Mouse (Mus musculus) frontal cortex, adult 2 months (tissue): ENCODE results near the gene Emg1. TPM values are rescaled to one million over a fixed set of nuclear protein-coding genes. Genes with fewer than 3 reads are reported as not detected.
A peak's percentile ranks its signal among the peaks of the same experiment; 100 is the strongest.

Experiments used
- DNase-seq, 2 experiments: peaks; one replicate each; pipeline ENCODE4 v3.0.0; 2022; ENCODE audit warnings: low spot score in 1 of 2; ENCODE audit errors: extremely low spot score in 1 of 2
- polyA plus RNA-seq: library from polyadenylated mRNA; depleted of rRNA; stranded (reverse); fragments of >200 nt; gene quantifications from 2 replicates; pipeline ENCODE4 v1.2.3, GENCODE M21; 2012; rRNA removed

Gene Emg1
- polyA plus RNA-seq, result 62.4 and 68.0 TPM in 2 replicates

DNA sequence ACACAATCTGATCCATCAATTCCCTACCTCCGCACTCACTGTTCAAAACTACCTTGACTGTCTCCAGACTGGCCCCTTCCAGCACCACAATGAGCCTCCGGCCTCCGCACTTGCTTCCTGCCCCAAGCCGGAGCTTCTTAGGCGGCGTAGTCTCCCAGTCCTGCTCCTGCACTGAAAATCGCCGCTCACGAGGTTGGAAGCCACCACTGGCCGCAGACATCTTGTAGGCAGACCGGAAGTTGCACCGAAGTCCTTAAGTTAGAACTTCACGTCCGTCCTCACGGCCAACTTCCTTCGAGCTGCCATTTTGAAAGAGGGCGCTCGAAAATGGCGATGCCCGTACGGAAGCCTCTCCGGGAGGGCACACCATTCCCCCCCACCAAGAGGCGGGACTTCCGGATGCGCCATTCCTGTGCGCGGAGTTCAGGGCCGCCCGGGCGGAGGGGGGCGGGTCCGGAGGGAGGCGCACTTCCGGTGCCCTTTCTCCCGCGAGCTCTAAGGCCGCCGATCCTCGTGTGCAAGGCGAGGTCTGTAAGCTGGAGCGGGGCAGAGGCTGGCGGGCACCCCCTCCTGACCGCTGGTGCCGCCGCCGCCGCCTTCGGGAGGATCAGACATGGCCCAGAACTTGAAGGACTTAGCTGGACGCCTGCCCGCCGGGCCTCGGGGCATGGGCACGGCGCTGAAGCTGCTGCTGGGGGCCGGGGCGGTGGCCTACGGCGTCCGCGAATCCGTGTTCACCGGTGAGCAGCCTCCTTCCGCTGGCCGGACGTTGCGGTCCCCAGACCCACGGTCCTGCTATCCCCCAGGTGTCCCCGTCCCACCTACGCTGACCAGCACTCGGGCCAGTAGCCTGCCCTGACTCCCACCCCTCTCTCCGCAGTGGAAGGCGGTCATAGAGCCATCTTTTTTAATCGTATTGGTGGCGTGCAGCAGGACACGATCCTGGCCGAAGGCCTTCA is at the start of gene Emg1, which contains the start of gene Phb2:
Gene Emg1 (minus strand): TSS at position 355 of the 959 bp plus-strand sequence.
Gene Phb2 (plus strand): TSS at position 513 of the 959 bp plus-strand sequence.
- DNase-seq, result peak; percentile 95 to 98

DNA sequence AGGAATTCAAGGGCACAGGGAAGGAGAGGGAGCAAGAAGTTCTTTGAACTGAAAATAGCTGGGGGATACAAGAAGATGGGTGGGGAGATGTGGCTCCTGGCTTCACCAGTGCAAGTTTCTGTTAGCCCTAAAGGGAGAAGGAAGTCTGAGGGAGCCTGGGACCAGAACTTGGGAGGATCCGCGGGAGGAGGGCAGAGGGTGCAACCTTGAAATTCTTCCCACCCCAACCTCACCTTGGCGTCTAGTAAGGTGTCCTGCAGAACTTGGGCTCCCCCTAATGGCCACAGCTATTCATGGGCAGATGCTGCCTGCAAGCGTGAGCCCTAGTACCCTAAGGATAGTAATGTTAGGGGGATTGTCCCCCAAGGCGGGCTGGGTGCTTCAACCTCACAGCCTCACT is 47.3 kb upstream of the Emg1 start:
- DNase-seq, result peak; percentile 73 to 91

DNA sequence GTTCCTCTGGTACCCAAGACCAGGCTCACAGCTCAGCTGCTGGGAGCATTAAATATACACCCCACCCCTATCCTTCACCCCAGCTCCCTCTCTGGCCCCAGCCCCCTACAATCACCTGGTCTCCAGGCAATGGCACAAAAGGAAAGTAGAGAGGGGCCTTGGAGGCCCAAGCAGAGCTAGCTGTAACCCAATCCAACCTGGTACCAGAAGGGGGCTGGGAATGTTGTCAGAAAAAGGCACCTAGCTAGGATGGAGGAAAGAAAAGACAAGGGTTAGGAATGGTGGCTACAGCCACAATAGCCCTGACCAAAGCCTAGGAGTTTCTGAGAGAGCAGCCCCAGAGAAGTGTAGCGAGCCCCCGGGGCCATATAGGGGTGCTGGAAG is 46.9 kb upstream of the Emg1 start:
- no peak for DNase-seq

DNA sequence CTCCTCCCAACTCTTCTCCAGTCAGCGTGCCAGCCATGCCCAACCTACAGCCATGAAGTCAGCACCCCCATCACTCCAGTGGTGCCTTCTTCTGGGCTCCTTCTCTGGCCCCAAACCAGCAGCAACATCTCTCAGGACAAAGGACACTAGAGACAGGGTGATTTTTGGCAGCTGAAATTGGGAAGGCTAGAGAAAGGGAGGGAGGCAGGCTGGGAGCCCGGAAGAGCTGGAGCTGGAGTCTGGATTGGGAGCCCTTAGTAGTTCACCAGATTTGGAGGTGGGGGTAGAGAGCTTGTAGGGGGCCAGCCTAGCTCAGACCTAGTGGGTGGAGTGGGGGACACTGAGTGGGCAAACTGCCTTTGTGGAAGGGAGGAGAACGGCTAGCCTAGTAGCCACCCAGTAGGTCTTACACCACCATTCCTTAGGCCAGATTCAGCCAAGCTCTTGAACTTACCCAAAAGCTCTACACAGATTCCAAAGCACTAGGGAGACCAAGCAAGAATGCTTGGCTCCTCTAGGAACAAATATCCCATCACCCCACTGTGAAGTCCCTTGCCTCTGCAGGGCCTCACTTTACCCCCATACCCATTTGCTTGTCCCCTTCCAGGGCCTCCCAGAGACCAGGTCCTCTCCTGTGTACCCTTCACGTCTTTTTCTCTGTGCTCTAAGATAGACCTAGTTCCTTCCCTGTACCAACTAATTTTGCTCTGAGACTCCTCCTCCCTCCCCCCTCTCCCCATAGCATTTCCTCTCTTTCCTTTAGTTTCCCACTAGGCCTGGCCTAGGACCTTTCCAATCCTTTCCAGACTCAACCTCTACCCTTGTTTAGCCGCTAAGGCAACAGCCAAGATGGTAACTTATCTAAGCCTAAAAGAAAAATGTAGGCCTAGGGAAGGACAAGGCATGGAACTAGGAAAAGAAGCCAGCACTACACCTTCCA is 46.2 kb upstream of the Emg1 start:
- DNase-seq, result peak in 1 of 2 experiments; percentile 70

DNA sequence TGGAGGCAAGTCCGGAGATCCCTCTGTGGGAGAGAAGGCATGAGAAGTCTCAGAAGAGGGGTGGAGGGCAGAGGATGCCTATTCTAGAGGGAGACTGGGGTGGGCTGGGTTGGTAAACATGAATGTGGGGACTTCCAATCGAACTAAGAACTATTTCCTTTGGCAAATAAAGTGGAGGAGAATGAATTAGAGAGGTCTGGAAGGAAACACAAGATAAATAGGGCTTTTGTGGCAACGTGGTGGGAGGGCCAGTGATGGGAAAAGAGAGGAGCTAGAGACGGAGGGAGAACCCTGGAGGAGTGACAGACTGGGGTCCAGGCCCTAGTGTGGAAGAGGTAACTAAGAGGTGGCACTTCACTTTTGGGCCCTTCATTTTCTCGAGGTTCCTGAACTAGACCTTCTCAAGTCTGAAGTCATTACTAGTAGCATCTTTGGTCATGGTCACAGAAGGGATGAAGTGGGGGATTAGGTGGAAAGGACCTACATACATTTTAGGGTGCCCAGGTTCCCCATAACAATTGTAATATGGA is 45.4 kb upstream of the Emg1 start:
- DNase-seq, result no peak

DNA sequence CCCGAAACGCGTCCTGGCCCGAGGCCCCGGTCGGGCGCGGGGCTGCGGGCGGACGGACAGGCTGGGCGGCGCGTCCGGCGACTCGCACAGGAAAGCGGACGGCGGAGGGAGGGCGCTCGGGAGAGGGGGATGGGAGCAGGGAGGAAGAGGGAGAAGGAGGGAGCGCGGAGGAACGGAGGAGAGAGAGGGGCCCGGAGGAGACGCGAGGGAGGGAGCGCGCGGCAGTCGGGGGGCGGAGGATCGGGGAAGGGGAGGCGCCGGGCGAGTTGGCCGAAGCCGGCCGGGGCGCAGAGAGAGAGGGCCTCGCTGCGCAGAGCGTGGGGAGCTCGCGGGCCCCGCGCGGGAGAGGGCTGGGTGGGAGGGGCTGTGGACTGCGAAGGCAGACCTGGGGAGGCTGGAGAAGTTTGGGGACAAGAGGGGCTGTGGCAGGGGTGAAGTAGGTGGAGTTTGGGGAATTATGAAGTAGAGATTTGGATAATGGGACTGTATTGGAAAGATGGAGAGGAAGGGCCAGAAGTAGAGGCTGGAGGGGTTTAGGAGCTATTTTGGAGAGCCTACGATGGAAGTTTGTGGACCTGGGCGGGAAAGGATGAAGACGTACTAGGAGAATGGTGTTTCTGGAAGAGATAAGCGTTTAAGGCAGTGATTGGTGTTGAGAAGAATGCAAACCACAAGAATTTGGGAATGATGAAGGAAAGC is 44.8 kb upstream of the Emg1 start:
- peak in 1 of 2 experiments; percentile 78 for DNase-seq

DNA sequence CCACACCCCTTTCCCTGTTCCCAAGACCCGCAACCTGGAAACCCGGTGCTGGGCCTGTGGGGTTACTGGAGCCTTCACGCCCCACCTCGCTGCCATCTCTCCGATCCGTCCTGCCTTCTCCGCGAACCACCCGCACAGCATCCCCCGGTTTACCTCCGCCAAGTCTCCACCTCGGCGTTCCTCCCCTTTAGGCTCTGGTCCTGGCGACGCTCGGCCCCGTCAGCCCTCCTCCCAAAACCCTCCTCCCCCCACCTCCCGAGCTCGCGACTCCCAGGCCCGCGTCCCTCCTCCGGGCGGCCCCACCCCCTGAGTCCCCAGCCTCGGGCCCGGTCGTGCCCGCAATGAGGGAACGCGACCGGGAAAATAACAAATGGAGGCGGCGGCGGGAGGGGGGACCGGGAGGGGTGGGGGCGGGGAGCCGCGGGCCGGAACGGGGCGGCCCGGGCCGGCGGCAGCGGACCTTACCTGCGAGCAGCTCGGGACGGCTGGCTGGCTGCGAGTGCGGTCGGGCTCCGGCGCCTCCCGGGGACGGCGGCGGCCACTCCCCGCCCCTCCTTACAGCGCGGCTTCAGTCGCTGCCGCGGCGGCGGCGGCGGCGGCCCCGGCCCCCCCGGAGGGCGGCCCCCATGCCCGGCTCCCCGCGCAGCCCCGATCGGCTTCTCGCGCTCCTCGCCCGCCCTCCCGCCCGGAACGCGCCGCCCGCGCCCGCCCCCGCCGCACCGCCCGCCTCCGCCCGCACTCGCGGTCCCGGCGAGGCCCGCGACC is 44.0 kb upstream of the Emg1 start, which contains the start of the genes Gm45234 and Atn1:
Gene Gm45234 (minus strand): TSS at position 191 of the 765 bp plus-strand sequence.
Gene Atn1 (minus strand): TSS at position 694 of the 765 bp plus-strand sequence.
- DNase-seq, result peak in 1 of 2 experiments; percentile 54

DNA sequence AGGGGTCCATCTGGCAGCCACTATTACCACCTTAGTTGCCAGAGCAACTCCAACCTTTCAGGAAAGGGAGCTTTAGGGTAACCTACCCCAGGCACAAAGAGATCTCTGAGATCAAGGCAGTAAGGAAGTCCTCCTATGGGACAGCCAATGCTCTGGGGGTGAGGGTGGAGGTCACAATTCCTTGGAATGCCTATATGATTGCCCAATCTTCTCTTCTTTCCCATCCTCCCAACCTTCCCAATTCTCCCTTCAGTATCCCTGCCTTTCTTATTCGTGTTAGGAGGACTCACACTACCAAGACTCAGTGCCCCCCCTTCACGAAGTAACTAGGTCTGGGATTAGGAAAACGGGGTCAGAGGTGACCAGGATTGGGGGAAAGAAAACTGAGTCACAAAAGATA is 43.3 kb upstream of the Emg1 start:
- DNase-seq, result no peak

DNA sequence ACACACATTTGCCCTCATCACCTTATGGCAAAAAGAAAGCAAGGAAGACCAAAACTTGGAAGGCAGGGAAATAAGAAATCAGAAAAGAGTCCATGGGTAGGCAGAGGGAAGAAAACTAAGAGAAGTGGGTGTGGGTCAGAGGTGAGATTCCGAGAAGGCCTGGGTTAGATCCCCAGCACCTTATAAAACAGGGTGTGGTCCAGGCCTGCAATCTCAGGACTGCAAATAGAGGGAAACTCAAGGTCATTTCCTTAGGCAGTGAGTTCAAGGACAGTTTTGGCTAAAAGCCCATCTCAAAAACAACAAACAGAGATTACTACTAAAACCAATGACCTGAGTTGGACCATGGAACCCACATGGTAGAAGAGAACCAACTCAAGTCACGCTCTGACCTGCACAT is 41.9 kb upstream of the Emg1 start:
- DNase-seq, result no peak

DNA sequence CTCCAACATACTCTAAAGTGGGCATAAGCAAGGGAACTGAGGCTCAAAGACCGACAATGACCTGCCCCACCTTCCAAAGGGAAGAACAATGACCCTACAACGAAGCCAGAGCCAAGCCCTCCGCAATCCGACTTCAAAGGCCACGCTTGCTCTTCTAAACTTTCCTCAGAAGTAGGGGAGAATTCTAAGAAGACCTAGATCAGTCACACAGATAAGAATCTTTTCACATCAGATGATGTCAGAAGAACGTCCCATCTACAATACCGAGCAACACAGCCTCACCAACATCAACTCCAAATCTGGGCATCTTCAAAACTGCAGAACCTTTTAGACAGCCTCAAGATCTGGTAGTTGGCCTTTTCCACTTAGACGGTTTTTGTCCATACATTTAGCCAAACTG is 38.4 kb upstream of the Emg1 start:
- no peak for DNase-seq

DNA sequence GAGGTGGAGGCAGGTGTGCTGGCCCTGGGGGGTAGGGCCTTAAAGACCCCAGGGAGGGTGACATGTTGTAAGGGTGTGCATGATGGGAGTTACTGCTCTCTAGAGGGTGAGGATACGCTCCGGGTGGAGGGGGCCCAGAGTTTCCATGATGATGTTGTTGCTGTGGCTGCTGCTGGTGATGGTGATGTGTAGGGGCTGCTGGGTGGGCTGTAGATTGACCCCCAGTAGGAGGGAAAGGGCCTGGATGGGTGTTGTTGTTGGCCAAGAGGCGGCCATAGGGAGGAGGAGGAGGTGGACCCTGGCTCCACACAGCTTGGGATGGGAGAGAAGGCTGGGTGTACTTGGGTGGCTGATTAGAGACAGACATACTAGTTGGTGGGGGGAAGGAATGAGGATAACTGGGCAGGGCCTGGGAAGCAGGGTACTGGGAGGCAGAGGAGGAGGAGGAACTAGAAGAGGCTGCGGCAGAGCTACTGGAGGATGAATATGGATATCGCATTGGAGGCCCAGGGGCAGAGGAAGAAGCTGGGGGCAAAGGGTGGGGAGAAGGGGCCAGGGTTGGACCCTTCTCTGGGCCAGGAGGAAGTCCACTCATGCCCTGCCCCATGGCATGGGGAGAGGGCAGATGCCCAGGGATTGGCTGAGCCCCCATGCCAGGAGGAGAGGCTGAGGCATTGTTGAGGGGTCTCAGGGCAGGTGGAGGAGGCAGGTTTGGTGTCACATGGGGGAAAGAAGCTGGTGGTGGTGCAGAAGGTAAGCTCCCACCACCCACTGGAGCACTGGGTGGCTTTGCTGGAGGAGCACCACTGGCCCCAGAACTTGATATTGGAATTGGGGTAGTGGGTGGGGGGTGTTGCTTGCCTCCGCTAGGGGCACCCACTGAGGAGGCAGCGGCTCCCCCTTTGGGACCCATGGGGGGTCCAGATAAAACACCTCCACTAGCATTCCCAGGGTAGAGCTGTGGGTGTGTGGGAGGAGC is 35.0 kb upstream of the Emg1 start:
- DNase-seq, result no peak

DNA sequence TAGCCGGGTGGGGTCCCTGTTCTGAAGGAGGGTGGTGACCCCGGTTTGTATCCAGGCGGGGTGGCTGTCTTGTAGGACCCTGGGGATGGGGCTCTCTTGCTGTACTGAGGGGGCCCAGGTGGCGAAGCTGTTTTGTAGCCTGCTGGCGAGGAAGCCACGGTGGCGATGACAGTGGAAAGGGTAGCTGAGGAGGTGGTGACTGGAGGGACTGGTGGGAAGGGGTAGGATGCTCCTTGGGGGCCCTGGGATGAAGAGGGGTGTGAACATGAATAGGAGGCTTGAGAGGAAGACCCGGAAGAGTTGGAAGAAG is 34.3 kb upstream of the Emg1 start:
- DNase-seq, result no peak

DNA sequence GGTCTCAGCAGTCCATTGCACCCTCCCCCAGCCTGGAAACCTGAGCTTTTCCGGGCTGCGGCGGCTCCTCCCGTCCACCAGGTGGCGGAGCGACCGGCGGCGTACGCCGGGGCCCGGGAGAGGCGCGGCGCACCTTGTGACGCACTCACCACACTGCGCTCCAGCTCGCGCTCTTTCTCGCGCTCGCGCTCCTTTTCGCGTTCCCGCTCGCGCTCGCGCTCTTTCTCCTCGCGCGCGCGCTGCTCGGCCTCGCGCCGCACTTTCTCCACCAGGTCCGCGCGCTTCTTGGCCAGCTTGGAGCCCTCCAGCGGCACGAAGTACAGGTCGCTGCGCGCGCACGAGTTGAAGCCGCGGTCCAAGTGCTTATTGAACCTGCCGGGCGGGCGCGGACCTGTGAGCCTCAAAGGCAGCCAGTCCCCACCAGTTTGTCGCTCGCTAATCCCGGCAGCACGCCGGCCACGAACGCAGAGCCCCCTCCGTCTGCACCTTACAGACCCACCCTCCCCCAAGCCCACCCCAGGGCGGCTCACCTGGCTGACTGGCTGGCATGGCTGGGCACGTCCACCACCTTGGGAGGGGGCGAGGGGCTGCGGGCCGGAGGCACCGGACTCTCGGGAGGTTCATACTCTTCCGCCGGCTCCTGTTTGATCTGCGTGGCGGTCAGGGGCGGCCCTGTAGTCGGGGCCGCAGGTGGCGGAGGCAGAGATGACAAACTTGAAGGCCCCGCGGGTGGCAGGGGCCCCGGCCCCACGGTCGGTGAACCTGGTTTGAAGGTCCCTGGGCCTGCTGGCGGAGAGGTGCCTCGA is 33.7 kb upstream of the Emg1 start:
- peak; percentile 85 to 94 for DNase-seq

DNA sequence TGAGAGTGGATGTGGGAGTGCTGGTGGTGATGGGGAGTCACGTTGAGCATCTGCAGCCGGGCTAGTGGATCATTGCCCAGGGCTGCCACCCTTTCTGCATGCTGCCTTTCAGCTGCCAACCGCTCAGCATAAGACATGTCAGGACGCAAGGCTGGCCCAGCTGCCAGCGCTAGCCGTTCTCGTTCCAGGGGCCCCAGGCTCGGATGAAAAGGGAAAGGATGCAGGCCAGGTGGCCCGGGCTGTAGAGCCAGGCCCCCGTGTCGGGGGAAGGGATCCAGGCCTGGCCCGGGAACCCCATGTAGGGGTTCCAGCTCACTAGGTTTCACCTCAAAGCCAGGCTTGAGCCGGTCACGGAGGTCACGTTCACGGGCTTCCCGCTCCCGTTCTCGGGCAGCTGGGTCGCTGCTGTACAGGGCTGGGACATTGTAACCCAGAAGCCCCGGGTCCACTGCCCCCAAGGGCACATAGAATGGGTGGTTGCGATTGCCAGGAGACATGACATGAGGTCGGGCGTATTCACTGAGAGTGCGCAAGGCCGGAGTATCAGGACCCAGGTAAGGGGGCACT is 32.9 kb upstream of the Emg1 start:
- no peak for DNase-seq

DNA sequence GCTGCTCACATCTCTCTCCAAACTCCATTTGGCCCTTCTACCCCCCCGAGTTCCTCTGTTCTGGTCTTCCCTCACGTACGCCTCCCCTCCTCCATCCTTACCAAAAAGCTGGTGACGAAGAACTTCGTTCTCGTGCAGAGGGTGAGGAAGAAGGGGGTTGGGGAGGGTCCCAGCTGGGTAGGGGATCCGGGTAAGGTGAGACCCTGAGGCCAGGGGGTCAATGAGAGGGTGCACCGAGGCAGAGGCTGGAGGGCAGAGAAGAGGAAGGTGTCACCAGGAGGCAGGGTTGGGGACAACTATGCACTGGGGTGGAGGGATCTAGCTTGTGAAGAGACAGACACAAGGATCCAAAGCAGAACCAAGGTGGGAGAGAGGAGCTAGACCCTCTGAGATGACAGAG is 31.7 kb upstream of the Emg1 start:
- no peak for DNase-seq

DNA sequence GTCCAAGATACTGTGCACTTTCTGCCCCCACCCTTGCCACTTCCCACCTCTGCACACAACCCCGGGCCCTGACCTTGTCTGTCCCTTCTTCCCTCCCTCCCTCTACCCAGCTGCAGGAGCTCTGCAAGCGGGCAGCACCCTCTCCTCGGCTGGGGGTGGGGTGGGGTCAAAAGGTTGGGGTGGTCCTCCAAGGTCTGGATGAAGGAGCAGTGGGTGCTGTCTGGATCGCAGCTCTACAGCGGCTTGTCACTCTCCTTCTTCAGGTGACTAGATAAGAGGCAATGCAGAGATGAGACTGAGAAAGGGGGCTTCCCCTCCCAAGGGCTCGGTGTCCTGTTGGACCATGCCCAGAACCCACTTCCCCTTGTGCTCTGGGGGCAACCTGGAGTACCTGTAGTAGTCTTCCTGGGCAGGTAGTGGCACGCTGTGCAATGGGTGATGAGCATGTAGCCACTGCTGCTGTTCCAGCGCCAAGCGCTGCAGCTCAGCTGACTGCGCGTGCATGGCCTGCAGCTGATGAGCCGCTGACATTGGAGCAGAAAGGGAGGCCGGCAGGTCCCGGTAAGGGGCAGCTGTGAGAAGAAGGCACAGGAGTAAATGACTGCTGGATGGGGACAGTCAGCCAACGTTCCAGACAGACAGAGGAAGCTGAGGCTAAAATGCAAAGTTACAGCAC is 31.0 kb upstream of the Emg1 start:
- no peak for DNase-seq

DNA sequence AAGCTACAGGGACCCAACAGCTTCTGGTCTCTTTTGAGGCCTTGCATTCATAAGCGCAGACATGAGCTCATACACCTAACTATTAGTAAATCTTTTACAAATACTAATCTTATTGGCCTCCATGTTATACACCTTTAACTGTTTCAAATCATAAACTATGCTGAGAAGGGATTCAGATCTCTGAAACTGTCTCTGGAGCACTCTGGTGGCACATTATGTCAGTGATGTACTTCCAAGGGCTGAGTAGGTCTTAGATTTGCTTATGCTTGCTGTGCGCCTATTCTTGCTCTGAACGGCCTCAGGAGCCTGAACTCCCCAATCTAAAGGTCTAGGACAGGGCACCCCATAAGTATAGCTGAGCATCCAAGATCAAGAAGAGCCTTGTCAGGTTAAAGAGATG is 29.9 kb upstream of the Emg1 start:
- no peak for DNase-seq
